Mouse (Mus musculus) brain, embryonic 14.5 days (tissue): ENCODE measurements around the gene Gm20747. TPM values are rescaled to one million over a fixed set of nuclear protein-coding genes. Genes with fewer than 3 reads are reported as not detected.
"Not testable (repeated sequence)": the region's sequence is repeated elsewhere in the genome, so short reads cannot be mapped to it uniquely, and the experiment has no call there.

ENCODE experiments used
- DNase-seq: peaks from one replicate; pipeline ENCODE4 v3.0.0-alpha.2; 2011; ENCODE audit warnings: low read depth
- polyA plus RNA-seq: library from polyadenylated mRNA; depleted of rRNA; stranded (reverse); fragments of >200 nt; gene quantifications from 2 replicates; pipeline ENCODE4 v1.2.3, GENCODE M21; 2012; rRNA removed

Gene Gm20747
- not detected in 2 replicates for polyA plus RNA-seq

GRCm38 (mm10) chrY:53418191-53418590, at the start of gene Gm20747:
TSS of gene Gm20747 (minus strand) at chrY:53418291.
- not testable (repeated sequence) for DNase-seq
